Mouse (Mus musculus): ENCODE measurements around the gene Lrrc72.
A peak's percentile ranks its signal among the peaks of the same experiment; 100 is the strongest.
"Not testable (repeated sequence)": the region's sequence is repeated elsewhere in the genome, so short reads cannot be mapped to it uniquely, and the experiment has no call there.

- not testable (repeated sequence) for TF ChIP-seq ZC3H11A (IDR thresholded peaks at IDR 0.05; ENCODE audit: borderline replicate concordance, low read depth, low read length)
- peak; percentile 83 for TF ChIP-seq ZNF384 (IDR thresholded peaks at IDR 0.05; ENCODE audit: low read depth, low read length)
These were observed 47.5 kb downstream of the Lrrc72 start for GRCm38 (mm10) chr12:36205579-36206119.

Measured in ES-E14 (cell line).